Mouse (Mus musculus) olfactory bulb, adult 2 months (tissue): Measurements from ENCODE around the gene Bmt2. TPM values are rescaled to one million over a fixed set of nuclear protein-coding genes. Genes with fewer than 3 reads are reported as not detected.

Experiments
- H3K27ac ChIP-seq: fragments of 200-500 bp; 2 replicates; pipeline ENCODE4 v1.5.1; 2012; ENCODE audit warnings: low read depth, low read length; ENCODE audit not compliant: insufficient read depth
- H3K4me1 ChIP-seq: fragments of 200-500 bp; 2 replicates; pipeline ENCODE4 v1.6.1; 2012; ENCODE audit warnings: low read length; ENCODE audit not compliant: control insufficient read depth, insufficient read depth
- H3K4me3 ChIP-seq: fragments of 200-500 bp; 2 replicates; pipeline ENCODE4 v1.5.1; 2012; ENCODE audit warnings: mild to moderate bottlenecking, low read depth, low read length, moderate library complexity; ENCODE audit not compliant: insufficient read depth
- CTCF ChIP-seq: fragments of 200-500 bp; IDR thresholded peaks from 2 replicates; pipeline ENCODE4 v1.5.1; 2012; ENCODE audit warnings: low read depth, mild to moderate bottlenecking, low read length, moderate library complexity; ENCODE audit not compliant: insufficient read depth
- POLR2A ChIP-seq: fragments of 200-500 bp; IDR thresholded peaks from 2 replicates; pipeline ENCODE4 v1.6.1; 2012; ENCODE audit warnings: mild to moderate bottlenecking, low read depth, low read length, moderate library complexity; ENCODE audit not compliant: insufficient read depth
- WGBS: fragments of 180-500 bp; shearing (Covaris S2); methylation state at CpG from one replicate; pipeline ENCODE4 v1.1.7; 2018; 5-methylcytosine and 5-hydroxymethylcytosine counted together
- polyA plus RNA-seq: library from polyadenylated mRNA; stranded (reverse); fragments of >200 nt; gene quantifications from 2 replicates; pipeline ENCODE4 v1.2.4, GENCODE M21; 2012; ENCODE audit warnings: low replicate concordance; ENCODE audit not compliant: missing spikeins, insufficient read depth, insufficient read length

Gene Bmt2
- polyA plus RNA-seq, 1 experiment: not detected

GRCm38 (mm10) chr6:13636582-13636989 lies 41.2 kb downstream of the Bmt2 start:
- TF ChIP-seq CTCF (no peak), POLR2A (no peak)
- WGBS: 87% methylated on average over 3 of the region's 3 CpGs
- Histone ChIP-seq H3K27ac (no peak overlapping the region), H3K4me3 (no peak overlapping the region), H3K4me1 (no peaks in the 10 kb centered on the region)

- no peak for TF ChIP-seq CTCF
- no peak for TF ChIP-seq POLR2A
- H3K4me1 ChIP-seq: no peaks in the 10 kb centered on the region
- H3K4me3 ChIP-seq: no peak overlapping the region
- H3K27ac ChIP-seq: no peak overlapping the region
- 96% methylated on average over 1 of the region's 1 CpGs for WGBS
Observed at GRCm38 (mm10) chr6:13632571-13632970, 45.2 kb downstream of the Bmt2 start.

GRCm38 (mm10) chr6:13630607-13631006 lies 47.2 kb downstream of the Bmt2 start:
- WGBS: 65% methylated on average over 2 of the region's 2 CpGs
- H3K4me3 ChIP-seq: no peak overlapping the region
- TF ChIP-seq POLR2A (no peak), CTCF (no peak)
- no peaks in the 10 kb centered on the region for H3K4me1 ChIP-seq
- H3K27ac ChIP-seq: no peak overlapping the region

- TF ChIP-seq CTCF (no peak), POLR2A (no peak)
- 77% methylated on average over 2 of the region's 2 CpGs for WGBS
- no peak overlapping the region for H3K27ac ChIP-seq
- H3K4me1 ChIP-seq: no peaks in the 10 kb centered on the region
- no peak overlapping the region for H3K4me3 ChIP-seq
Observed at GRCm38 (mm10) chr6:13619618-13620017, 58.1 kb downstream of the Bmt2 start.

- Histone ChIP-seq H3K27ac (no peak overlapping the region), H3K4me3 (no peak overlapping the region), H3K4me1 (no peaks in the 10 kb centered on the region)
- TF ChIP-seq POLR2A (no peak), CTCF (no peak)
- 78% methylated on average over 3 of the region's 3 CpGs for WGBS
Observed at GRCm38 (mm10) chr6:13617110-13617509, 60.7 kb downstream of the Bmt2 start.

- Histone ChIP-seq H3K4me1 (no peaks in the 10 kb centered on the region), H3K27ac (no peak overlapping the region), H3K4me3 (no peak overlapping the region)
- 93% methylated on average over 3 of the region's 3 CpGs for WGBS
- TF ChIP-seq CTCF (no peak), POLR2A (no peak)
Observed at GRCm38 (mm10) chr6:13614568-13614967, 63.2 kb downstream of the Bmt2 start.

- no peak for TF ChIP-seq CTCF
- TF ChIP-seq POLR2A: no peak
- Histone ChIP-seq H3K27ac (no peak overlapping the region), H3K4me1 (no peaks in the 10 kb centered on the region), H3K4me3 (no peak overlapping the region)
- WGBS: 89% methylated on average over 3 of the region's 3 CpGs
Observed at GRCm38 (mm10) chr6:13613671-13614070, 64.1 kb downstream of the Bmt2 start.

- TF ChIP-seq POLR2A (no peak), CTCF (no peak)
- no peak overlapping the region for H3K4me3 ChIP-seq
- H3K27ac ChIP-seq: no peak overlapping the region
- H3K4me1 ChIP-seq: no peaks in the 10 kb centered on the region
- 96% methylated on average over 2 of the region's 2 CpGs for WGBS
Observed at GRCm38 (mm10) chr6:13610869-13611268, 66.9 kb downstream of the Bmt2 start.

GRCm38 (mm10) chr6:13609353-13610140 lies 68.2 kb downstream of the Bmt2 start:
- no peak overlapping the region for H3K4me3 ChIP-seq
- TF ChIP-seq POLR2A (no peak), CTCF (no peak)
- WGBS: 71% methylated on average over 5 of the region's 5 CpGs
- H3K4me1 ChIP-seq: no peaks in the 10 kb centered on the region
- H3K27ac ChIP-seq: no peak overlapping the region
